Mouse (Mus musculus): ENCODE measurements around the gene Smco3. TPM values are rescaled to one million over a fixed set of nuclear protein-coding genes. Genes with fewer than 3 reads are reported as not detected.

Gene Smco3
- polyA plus RNA-seq, 1 experiment from 2014 or later: 0.54 TPM

GRCm38 (mm10) chr6:136827881-136828561 lies 7.2 kb downstream of the Smco3 start, which contains the start of gene Wbp11:
Wbp11 (minus strand) TSS chr6:136828233.
- H3K4me1 ChIP-seq (replicated peaks; ENCODE audit: control insufficient read depth, insufficient read depth, low read length): peaks cover 8% of the 10 kb centered on the region
- peak within 1 kb of the TSS; percentile 84 for H3K4me2 ChIP-seq (ENCODE audit: low read length)
- peak within 1 kb of the TSS; percentile 91 for H3K27ac ChIP-seq (ENCODE audit: low read length)
- H3K36me3 ChIP-seq (ENCODE audit: control insufficient read depth, insufficient read depth): peaks cover 13% of the 10 kb centered on the region
- peak; percentile 100 for ATAC-seq
- H3K9me3 ChIP-seq (ENCODE audit: control insufficient read depth, low read length): no peaks in the 10 kb centered on the region
- no peaks in the 10 kb centered on the region for H3K27me3 ChIP-seq (replicated peaks; ENCODE audit: control insufficient read depth, insufficient read depth, low read length)
- peak within 1 kb of the TSS; percentile 97 for H3K9ac ChIP-seq (replicated peaks; ENCODE audit: low read depth, low read length)
- peak within 1 kb of the TSS; percentile 100 for H3K4me3 ChIP-seq (replicated peaks; ENCODE audit: low read length)
- whole genome bisulfite sequencing: under 1% methylated on average over 45 of the region's 45 CpGs

- Histone ChIP-seq H3K4me2 (ENCODE audit: low read length) (peak within 1 kb of the TSS; percentile 84), H3K9ac (replicated peaks; ENCODE audit: low read depth, low read length) (peak within 1 kb of the TSS; percentile 97), H3K4me1 (replicated peaks; ENCODE audit: control insufficient read depth, insufficient read depth, low read length) (peaks cover 8% of the 10 kb centered on the region), H3K36me3 (ENCODE audit: control insufficient read depth, insufficient read depth) (peaks cover 18% of the 10 kb centered on the region), H3K27me3 (replicated peaks; ENCODE audit: control insufficient read depth, insufficient read depth, low read length) (no peaks in the 10 kb centered on the region), H3K27ac (ENCODE audit: low read length) (peak within 1 kb of the TSS; percentile 91), H3K4me3 (replicated peaks; ENCODE audit: low read length) (peak within 1 kb of the TSS; percentile 100), H3K9me3 (ENCODE audit: control insufficient read depth, low read length) (no peaks in the 10 kb centered on the region)
- WGBS: under 1% methylated on average over 34 of the region's 34 CpGs
- no peak for ATAC-seq
Observed at GRCm38 (mm10) chr6:136827516-136827880, 7.8 kb downstream of the Smco3 start, which contains the start of gene BC049715. BC049715 (plus strand) TSS chr6:136827626.

- no peak for ATAC-seq
- peaks cover 21% of the 10 kb centered on the region for H3K36me3 ChIP-seq (ENCODE audit: control insufficient read depth, insufficient read depth)
- H3K4me2 ChIP-seq (ENCODE audit: low read length): peak overlapping the region; percentile 84
- no peak overlapping the region; the same call in 1 of the 2 replicates for H3K27ac ChIP-seq (ENCODE audit: low read length)
- WGBS: 17% methylated on average over 7 of the region's 7 CpGs
- H3K27me3 ChIP-seq (replicated peaks; ENCODE audit: control insufficient read depth, insufficient read depth, low read length): no peaks in the 10 kb centered on the region
- peak overlapping the region; percentile 97 for H3K9ac ChIP-seq (replicated peaks; ENCODE audit: low read depth, low read length)
- peak overlapping the region; percentile 100 for H3K4me3 ChIP-seq (replicated peaks; ENCODE audit: low read length)
- H3K9me3 ChIP-seq (ENCODE audit: control insufficient read depth, low read length): no peaks in the 10 kb centered on the region
- H3K4me1 ChIP-seq (replicated peaks; ENCODE audit: control insufficient read depth, insufficient read depth, low read length): peaks cover 8% of the 10 kb centered on the region
Observed at GRCm38 (mm10) chr6:136827116-136827515, 8.1 kb downstream of the Smco3 start.

- no peak for ATAC-seq
- Histone ChIP-seq H3K9me3 (ENCODE audit: control insufficient read depth, low read length) (no peaks in the 10 kb centered on the region), H3K9ac (replicated peaks; ENCODE audit: low read depth, low read length) (no peak overlapping the region), H3K4me1 (replicated peaks; ENCODE audit: control insufficient read depth, insufficient read depth, low read length) (peaks cover 8% of the 10 kb centered on the region), H3K27me3 (replicated peaks; ENCODE audit: control insufficient read depth, insufficient read depth, low read length) (no peaks in the 10 kb centered on the region), H3K36me3 (ENCODE audit: control insufficient read depth, insufficient read depth) (peaks cover 42% of the 10 kb centered on the region), H3K4me3 (replicated peaks; ENCODE audit: low read length) (no peak overlapping the region), H3K27ac (ENCODE audit: low read length) (no peak overlapping the region), H3K4me2 (ENCODE audit: low read length) (no peak overlapping the region)
- WGBS: 96% methylated on average over 8 of the region's 8 CpGs
Observed at GRCm38 (mm10) chr6:136824987-136825386, 10.3 kb downstream of the Smco3 start.

GRCm38 (mm10) chr6:136821086-136821485 lies 14.2 kb downstream of the Smco3 start:
- Histone ChIP-seq H3K36me3 (ENCODE audit: control insufficient read depth, insufficient read depth) (peaks cover 57% of the 10 kb centered on the region), H3K27me3 (replicated peaks; ENCODE audit: control insufficient read depth, insufficient read depth, low read length) (no peaks in the 10 kb centered on the region), H3K9me3 (ENCODE audit: control insufficient read depth, low read length) (no peaks in the 10 kb centered on the region), H3K4me2 (ENCODE audit: low read length) (no peak overlapping the region), H3K4me3 (replicated peaks; ENCODE audit: low read length) (no peak overlapping the region), H3K4me1 (replicated peaks; ENCODE audit: control insufficient read depth, insufficient read depth, low read length) (no peaks in the 10 kb centered on the region), H3K9ac (replicated peaks; ENCODE audit: low read depth, low read length) (no peak overlapping the region), H3K27ac (ENCODE audit: low read length) (no peak overlapping the region)
- ATAC-seq: no peak
- 94% methylated on average over 18 of the region's 18 CpGs for WGBS

- no peak for ATAC-seq
- 97% methylated on average over 21 of the region's 21 CpGs for WGBS
- Histone ChIP-seq H3K4me1 (replicated peaks; ENCODE audit: control insufficient read depth, insufficient read depth, low read length) (no peaks in the 10 kb centered on the region), H3K4me3 (replicated peaks; ENCODE audit: low read length) (no peak overlapping the region), H3K36me3 (ENCODE audit: control insufficient read depth, insufficient read depth) (peaks cover 62% of the 10 kb centered on the region), H3K27me3 (replicated peaks; ENCODE audit: control insufficient read depth, insufficient read depth, low read length) (no peaks in the 10 kb centered on the region), H3K9me3 (ENCODE audit: control insufficient read depth, low read length) (no peaks in the 10 kb centered on the region), H3K9ac (replicated peaks; ENCODE audit: low read depth, low read length) (no peak overlapping the region), H3K4me2 (ENCODE audit: low read length) (no peak overlapping the region), H3K27ac (ENCODE audit: low read length) (no peak overlapping the region)
Observed at GRCm38 (mm10) chr6:136820381-136820780, 14.9 kb downstream of the Smco3 start.

GRCm38 (mm10) chr6:136817549-136817948 lies 17.7 kb downstream of the Smco3 start:
- H3K36me3 ChIP-seq (ENCODE audit: control insufficient read depth, insufficient read depth): peaks cover 60% of the 10 kb centered on the region
- no peaks in the 10 kb centered on the region for H3K9me3 ChIP-seq (ENCODE audit: control insufficient read depth, low read length)
- H3K4me2 ChIP-seq (ENCODE audit: low read length): no peak overlapping the region
- no peak overlapping the region for H3K9ac ChIP-seq (replicated peaks; ENCODE audit: low read depth, low read length)
- 0 out of 2 replicates have a peak overlapping the region, but pooled peaks have one; percentile 1 for H3K27ac ChIP-seq (ENCODE audit: low read length)
- no peak overlapping the region for H3K4me3 ChIP-seq (replicated peaks; ENCODE audit: low read length)
- ATAC-seq: peak; percentile 72
- no peaks in the 10 kb centered on the region for H3K27me3 ChIP-seq (replicated peaks; ENCODE audit: control insufficient read depth, insufficient read depth, low read length)
- 74% methylated on average over 3 of the region's 3 CpGs for WGBS
- no peaks in the 10 kb centered on the region for H3K4me1 ChIP-seq (replicated peaks; ENCODE audit: control insufficient read depth, insufficient read depth, low read length)

GRCm38 (mm10) chr6:136816826-136817225 lies 18.4 kb downstream of the Smco3 start:
- no peaks in the 10 kb centered on the region for H3K4me1 ChIP-seq (replicated peaks; ENCODE audit: control insufficient read depth, insufficient read depth, low read length)
- no peaks in the 10 kb centered on the region for H3K9me3 ChIP-seq (ENCODE audit: control insufficient read depth, low read length)
- H3K4me3 ChIP-seq (replicated peaks; ENCODE audit: low read length): no peak overlapping the region
- H3K4me2 ChIP-seq (ENCODE audit: low read length): no peak overlapping the region
- no peak for ATAC-seq
- no peaks in the 10 kb centered on the region for H3K27me3 ChIP-seq (replicated peaks; ENCODE audit: control insufficient read depth, insufficient read depth, low read length)
- 91% methylated on average over 19 of the region's 21 CpGs for WGBS
- H3K36me3 ChIP-seq (ENCODE audit: control insufficient read depth, insufficient read depth): peaks cover 60% of the 10 kb centered on the region
- H3K9ac ChIP-seq (replicated peaks; ENCODE audit: low read depth, low read length): no peak overlapping the region
- H3K27ac ChIP-seq (ENCODE audit: low read length): peak overlapping the region; percentile 42; the same call in 1 of the 2 replicates

- ATAC-seq: no peak
- Histone ChIP-seq H3K4me2 (ENCODE audit: low read length) (no peak overlapping the region), H3K27ac (ENCODE audit: low read length) (no peak overlapping the region), H3K9ac (replicated peaks; ENCODE audit: low read depth, low read length) (no peak overlapping the region), H3K4me3 (replicated peaks; ENCODE audit: low read length) (no peak overlapping the region), H3K27me3 (replicated peaks; ENCODE audit: control insufficient read depth, insufficient read depth, low read length) (no peaks in the 10 kb centered on the region), H3K9me3 (ENCODE audit: control insufficient read depth, low read length) (no peaks in the 10 kb centered on the region), H3K36me3 (ENCODE audit: control insufficient read depth, insufficient read depth) (peaks cover 47% of the 10 kb centered on the region), H3K4me1 (replicated peaks; ENCODE audit: control insufficient read depth, insufficient read depth, low read length) (no peaks in the 10 kb centered on the region)
- WGBS: 93% methylated on average over 7 of the region's 7 CpGs
Observed at GRCm38 (mm10) chr6:136815381-136815780, 19.9 kb downstream of the Smco3 start.
